ENCODE assay signal across 11 mouse cellular contexts in the genomic region with DNA sequence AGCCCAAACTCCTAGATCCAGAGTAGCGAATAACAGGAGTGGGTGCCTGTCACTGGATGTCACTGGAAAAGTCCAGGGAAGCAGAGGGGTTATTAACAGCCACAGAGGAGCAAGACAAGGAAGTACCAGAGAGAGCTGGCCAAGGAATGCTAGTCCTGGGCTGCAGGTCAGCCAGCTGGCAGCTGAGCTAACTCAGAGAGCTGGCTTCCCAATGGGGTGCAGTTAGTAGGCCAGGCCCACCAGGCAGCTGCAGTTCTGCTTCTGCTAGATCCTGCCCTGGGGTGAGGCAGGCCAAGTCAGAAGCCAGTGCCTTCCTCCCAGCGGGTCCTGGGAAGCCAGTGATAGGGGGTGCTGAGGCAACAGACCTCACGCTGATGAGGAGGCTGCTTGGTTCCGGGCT. TPM values are rescaled to one million over a fixed set of nuclear protein-coding genes. Genes with fewer than 3 reads are reported as not detected.
A peak's percentile ranks its signal among the peaks of the same experiment; 100 is the strongest.
DNase-seq lines count a peak whose midpoint lies in the region; ATAC-seq and TF ChIP-seq lines count a peak whose summit lies in the region.
"Had no signal": no experiment of that assay in that cellular context is flagged by ENCODE, and none has a peak within 500 bp of the region (broad histone marks: within the 10 kb centered on the region; RNA-seq: fewer than 3 reads in every experiment).

No protein-coding gene starts in this region.

- H3K27me3 ChIP-seq in kidney, embryonic 15.5 days = no peaks in the 10 kb centered on the region
- no peaks in the 10 kb centered on the region for H3K27me3 ChIP-seq in intestine, postnatal 0 days (replicated peaks; ENCODE audit: control insufficient read depth, insufficient read depth, low read length)
- H3K27me3 ChIP-seq: heart, embryonic 13.5 days had no signal

- ATAC-seq in cerebellum, adult (ENCODE audit: insufficient number of reproducible peaks, low FRiP score, low TSS enrichment) = no peak
- no peak for ATAC-seq in kidney, embryonic 15.5 days (replicated peaks; ENCODE audit: low FRiP score)
- no peak for ATAC-seq in intestine, postnatal 0 days
- ATAC-seq in erythroblast, adult 5-6 weeks (replicated peaks; ENCODE audit: low FRiP score, poor library complexity, severe bottlenecking) = no peak

- H3K4me2 ChIP-seq in kidney, embryonic 15.5 days = no peak overlapping the region
- H3K4me2 ChIP-seq in intestine, postnatal 0 days (replicated peaks; ENCODE audit: low read depth) = no peak overlapping the region
- H3K4me2 ChIP-seq: heart, embryonic 13.5 days had no signal

- DNase-seq in cerebellum, adult 18-20 months = peak; percentile 49 to 55
- DNase-seq in kidney, postnatal 25 days = no peak
- DNase-seq in cerebellum, postnatal 10 days = peak; percentile 76 to 83
- no peak for DNase-seq in frontal cortex, postnatal 10 days (ENCODE audit: low spot score in 2 of 2)
- DNase-seq: B cell, adult 2 months had no signal

- peaks cover 44% of the 10 kb centered on the region for H3K4me1 ChIP-seq in kidney, embryonic 15.5 days
- H3K4me1 ChIP-seq in intestine, postnatal 0 days (replicated peaks; ENCODE audit: control insufficient read depth, insufficient read depth, low read length) = peaks cover 21% of the 10 kb centered on the region

- no peaks in the 10 kb centered on the region for H3K9me3 ChIP-seq in kidney, embryonic 15.5 days (replicated peaks)
- H3K9me3 ChIP-seq in intestine, postnatal 0 days (ENCODE audit: control insufficient read depth) = no peaks in the 10 kb centered on the region
- H3K9me3 ChIP-seq: heart, embryonic 13.5 days had no signal

- H3K36me3 ChIP-seq in kidney, embryonic 15.5 days = peaks cover 65% of the 10 kb centered on the region
- H3K36me3 ChIP-seq in intestine, postnatal 0 days (ENCODE audit: control insufficient read depth, insufficient read depth) = peaks cover 50% of the 10 kb centered on the region

- 93% methylated on average over 4 of the region's 4 CpGs for WGBS in kidney, embryonic 15.5 days
- 91% methylated on average over 4 of the region's 4 CpGs for WGBS in intestine, postnatal 0 days

- no peak overlapping the region for H3K4me3 ChIP-seq in kidney, embryonic 15.5 days (replicated peaks)
- H3K4me3 ChIP-seq in intestine, postnatal 0 days (ENCODE audit: low read depth, low read length) = no peak overlapping the region
- H3K4me3 ChIP-seq: erythroblast, embryonic 14.5 days; heart, embryonic 13.5 days had no signal

- H3K9ac ChIP-seq in kidney, embryonic 15.5 days = no peak overlapping the region
- no peak overlapping the region for H3K9ac ChIP-seq in intestine, postnatal 0 days (ENCODE audit: low read depth, low read length)
- H3K9ac ChIP-seq: heart, embryonic 13.5 days had no signal

- H3K27ac ChIP-seq in kidney, embryonic 15.5 days = peak overlapping the region; percentile 92
- H3K27ac ChIP-seq in intestine, postnatal 0 days (ENCODE audit: low read depth, low read length) = peak overlapping the region; percentile 77; the same call in 1 of the 2 replicates

- no peak for TF ChIP-seq CTCF in intestine, postnatal 0 days (IDR thresholded peaks at IDR 0.05; ENCODE audit: low read depth)

RNA-seq across cellular contexts. Expression of a gene that starts 12.8 kb away (rescaled TPM):
- 6.4 and 7.3 TPM in 2 replicates for polyA plus RNA-seq in kidney, embryonic 15.5 days (2015; fragmentation: Nextera tagmentation; extraction: Ambion mirVana)
- 12.2 and 13.1 TPM in 2 replicates for polyA plus RNA-seq in intestine, postnatal 0 days (2015; fragmentation: Nextera tagmentation; extraction: Ambion mirVana)
- not detected in 2 replicates for total RNA-seq in erythroblast, adult 5-6 weeks (2015; ENCODE audit: low replicate concordance)
- not detected in 2 replicates for total RNA-seq in erythroblast, adult 5-6 weeks (2017; ENCODE audit: low replicate concordance)
- polyA plus RNA-seq: erythroblast, embryonic 14.5 days had no signal

RNA-seq across cellular contexts. Expression of a gene that starts 27.8 kb away (rescaled TPM):
- 34.6 and 39.1 TPM in 2 replicates for polyA plus RNA-seq in kidney, embryonic 15.5 days (2015; fragmentation: Nextera tagmentation; extraction: Ambion mirVana)
- 12.6 and 13.6 TPM in 2 replicates for polyA plus RNA-seq in intestine, postnatal 0 days (2015; fragmentation: Nextera tagmentation; extraction: Ambion mirVana)
- 0.58 and 10.9 TPM in 2 replicates for total RNA-seq in erythroblast, adult 5-6 weeks (2015; ENCODE audit: low replicate concordance)
- 6.5 and 13.5 TPM in 2 replicates for total RNA-seq in erythroblast, adult 5-6 weeks (2017; ENCODE audit: low replicate concordance)

Comparison
In these comparisons a context has a peak if more than half of its experiments do, and no peak if none do; other contexts are left out.
1. DNase-seq: peak in cerebellum, adult 18-20 months (2 of 2) and cerebellum, postnatal 10 days (2 of 2); none in kidney, postnatal 25 days (0 of 2) and frontal cortex, postnatal 10 days (0 of 2).